Mouse (Mus musculus) kidney, postnatal 4 days (tissue): ENCODE results near the gene Pskh1.

ENCODE experiments used
- DNase-seq, 2 experiments: peaks; one replicate each; pipeline ENCODE4 v3.0.0; 2021; ENCODE audit warnings: mixed read lengths in 2 of 2

The Pskh1 gene

GRCm38 (mm10) chr8:105961101-105961500, 60.9 kb downstream of the Pskh1 start:
- DNase-seq: no peak

GRCm38 (mm10) chr8:105961536-105961935, 61.3 kb downstream of the Pskh1 start:
- no peak for DNase-seq

- DNase-seq: no peak
These were observed 64.4 kb downstream of the Pskh1 start for GRCm38 (mm10) chr8:105964506-105965265.

GRCm38 (mm10) chr8:105965266-105965904, 65.1 kb downstream of the Pskh1 start:
- peak; percentile 71 to 79 for DNase-seq

GRCm38 (mm10) chr8:105965905-105966341, 65.7 kb downstream of the Pskh1 start, which contains the start of gene Slc12a4:
TSS of gene Slc12a4 (minus strand) at chr8:105966097.
- DNase-seq: peak; percentile 88 to 93

GRCm38 (mm10) chr8:105966692-105967311, 66.6 kb downstream of the Pskh1 start:
- peak; percentile 75 to 80 for DNase-seq

- no peak for DNase-seq
These were observed 69.1 kb downstream of the Pskh1 start for GRCm38 (mm10) chr8:105969367-105969766.

- DNase-seq: no peak
These were observed 70.9 kb downstream of the Pskh1 start for GRCm38 (mm10) chr8:105971019-105971720.

GRCm38 (mm10) chr8:105975363-105975762, 75.1 kb downstream of the Pskh1 start:
- DNase-seq: no peak

- peak in 1 of 2 experiments; percentile 13 for DNase-seq
These were observed 79.1 kb downstream of the Pskh1 start, which contains the start of gene Dpep3 for GRCm38 (mm10) chr8:105979325-105979724. TSS of gene Dpep3 (minus strand) at chr8:105979429.

- DNase-seq: no peak
These were observed 80.9 kb downstream of the Pskh1 start for GRCm38 (mm10) chr8:105981146-105981545.
